In genomic region chr5:42270286-42271076, GRCm38 (mm10) we compare ENCODE assay signal across 17 mouse cellular contexts.
DNase-seq lines count a peak whose midpoint lies in the region; ATAC-seq and TF ChIP-seq lines count a peak whose summit lies in the region.
"Had no signal": no experiment of that assay in that cellular context is flagged by ENCODE, and none has a peak within 500 bp of the region (broad histone marks: within the 10 kb centered on the region; RNA-seq: fewer than 3 reads in every experiment).

No protein-coding gene starts in this region.

- no peaks in the 10 kb centered on the region for H3K36me3 ChIP-seq in hindbrain, embryonic 11.5 days (ENCODE audit: control insufficient read depth, insufficient read depth, low read length)
- H3K36me3 ChIP-seq in hindbrain, embryonic 10.5 days, result no peaks in the 10 kb centered on the region
- no peaks in the 10 kb centered on the region for H3K36me3 ChIP-seq in midbrain, postnatal 0 days (ENCODE audit: insufficient read depth, low read length)
- H3K36me3 ChIP-seq: heart, embryonic 15.5 days; limb, embryonic 12.5 days; stomach, embryonic 15.5 days had no signal

- H3K27ac ChIP-seq in hindbrain, embryonic 11.5 days (ENCODE audit: low read depth, low read length), result no peak overlapping the region
- no peak overlapping the region for H3K27ac ChIP-seq in hindbrain, embryonic 10.5 days
- H3K27ac ChIP-seq in cortical plate, adult 2 months (ENCODE audit: insufficient read depth, low read length), result peak overlapping the region; percentile 73
- H3K27ac ChIP-seq in left cerebral cortex, adult 2 months, result peak overlapping the region; percentile 87
- H3K27ac ChIP-seq in midbrain, postnatal 0 days (ENCODE audit: low read depth, low read length), result no peak overlapping the region
- H3K27ac ChIP-seq: heart, embryonic 15.5 days; limb, embryonic 12.5 days; stomach, embryonic 15.5 days had no signal

- H3K4me3 ChIP-seq in hindbrain, embryonic 11.5 days (ENCODE audit: low read depth, low read length), result no peak overlapping the region
- H3K4me3 ChIP-seq in hindbrain, embryonic 10.5 days, result no peak overlapping the region
- H3K4me3 ChIP-seq in cortical plate, adult 2 months (ENCODE audit: insufficient read depth, low read length), result no peak overlapping the region
- H3K4me3 ChIP-seq in left cerebral cortex, adult 2 months, result no peak overlapping the region
- no peak overlapping the region for H3K4me3 ChIP-seq in midbrain, postnatal 0 days (ENCODE audit: low read depth, low read length)
- H3K4me3 ChIP-seq: heart, embryonic 15.5 days; limb, embryonic 12.5 days; stomach, embryonic 15.5 days had no signal

- intact Hi-C loops in left cerebral cortex, adult 2 months (cut with DNase I), result loop anchor here (5.0 to 10.0 kb wide), 4 partner anchors 96 to 964 kb away; partner anchors contain the start of gene Cpeb2

- H3K9ac ChIP-seq in hindbrain, embryonic 11.5 days (ENCODE audit: low read depth, low read length), result no peak overlapping the region
- H3K9ac ChIP-seq in midbrain, postnatal 0 days (replicated peaks; ENCODE audit: low read length, poor library complexity, severe bottlenecking), result no peak overlapping the region
- H3K9ac ChIP-seq: heart, embryonic 15.5 days; limb, embryonic 12.5 days; liver, postnatal 0 days; stomach, embryonic 15.5 days had no signal

- no peaks in the 10 kb centered on the region for H3K27me3 ChIP-seq in hindbrain, embryonic 11.5 days (ENCODE audit: control insufficient read depth, insufficient read depth, low read length)
- no peaks in the 10 kb centered on the region for H3K27me3 ChIP-seq in hindbrain, embryonic 10.5 days (ENCODE audit: insufficient read depth, poor library complexity, severe bottlenecking)
- no peaks in the 10 kb centered on the region for H3K27me3 ChIP-seq in midbrain, postnatal 0 days (ENCODE audit: insufficient read depth, low read length)
- H3K27me3 ChIP-seq: heart, embryonic 15.5 days; limb, embryonic 12.5 days; stomach, embryonic 15.5 days had no signal

- WGBS in hindbrain, embryonic 11.5 days, result 81% methylated on average over 3 of the region's 3 CpGs
- WGBS in hindbrain, embryonic 10.5 days, result 78% methylated on average over 3 of the region's 3 CpGs
- WGBS in midbrain, postnatal 0 days, result 35% methylated on average over 3 of the region's 3 CpGs

- TF ChIP-seq POLR2A in cortical plate, adult 2 months (IDR thresholded peaks at IDR 0.05; ENCODE audit: extremely low read depth, insufficient read depth, low read length), result no peak

- no peaks in the 10 kb centered on the region for H3K4me1 ChIP-seq in hindbrain, embryonic 11.5 days (replicated peaks; ENCODE audit: control insufficient read depth, insufficient read depth, low read length)
- H3K4me1 ChIP-seq in hindbrain, embryonic 10.5 days (replicated peaks), result no peaks in the 10 kb centered on the region
- H3K4me1 ChIP-seq in cortical plate, adult 2 months (ENCODE audit: control insufficient read depth, insufficient read depth, low read length), result peaks cover 4% of the 10 kb centered on the region; the same call in 1 of the 2 replicates
- no peaks in the 10 kb centered on the region for H3K4me1 ChIP-seq in midbrain, postnatal 0 days (ENCODE audit: insufficient read depth, low read length)
- H3K4me1 ChIP-seq: heart, embryonic 15.5 days; limb, embryonic 12.5 days; stomach, embryonic 15.5 days had no signal

- no peaks in the 10 kb centered on the region for H3K9me3 ChIP-seq in hindbrain, embryonic 11.5 days (ENCODE audit: control insufficient read depth, low read length)
- H3K9me3 ChIP-seq in hindbrain, embryonic 10.5 days, result no peaks in the 10 kb centered on the region
- no peaks in the 10 kb centered on the region for H3K9me3 ChIP-seq in midbrain, postnatal 0 days (ENCODE audit: low read length)
- H3K9me3 ChIP-seq: heart, embryonic 15.5 days; limb, embryonic 12.5 days; stomach, embryonic 15.5 days had no signal

- peak; percentile 59 for ATAC-seq in hindbrain, embryonic 11.5 days (ENCODE audit: low FRiP score)
- ATAC-seq in midbrain, postnatal 0 days (ENCODE audit: low FRiP score), result no peak
- ATAC-seq: intestine, postnatal 0 days; liver, postnatal 0 days had no signal

- no peak for TF ChIP-seq CTCF in cortical plate, adult 2 months (IDR thresholded peaks at IDR 0.05; ENCODE audit: extremely low read depth, insufficient read depth, low read length)
- no peak for TF ChIP-seq CTCF in left cerebral cortex, adult 2 months (IDR thresholded peaks at IDR 0.05)
- no peak for TF ChIP-seq CTCF in midbrain, postnatal 0 days (IDR thresholded peaks at IDR 0.05)

- no peak overlapping the region for H3K4me2 ChIP-seq in hindbrain, embryonic 11.5 days (replicated peaks; ENCODE audit: low read depth, low read length)
- no peak overlapping the region for H3K4me2 ChIP-seq in midbrain, postnatal 0 days (ENCODE audit: low read depth, low read length, poor library complexity, severe bottlenecking)
- H3K4me2 ChIP-seq: heart, embryonic 15.5 days; limb, embryonic 12.5 days; stomach, embryonic 15.5 days had no signal

- no peak for DNase-seq in hindbrain, embryonic 11.5 days (ENCODE audit: low spot score)
- DNase-seq in hindbrain, embryonic 10.5 days (ENCODE audit: low spot score), result no peak
- no peak for DNase-seq in left cerebral cortex, adult 2 months (ENCODE audit: extremely low spot score in 1 of 2, low spot score in 2 of 2)
- peak; percentile 44 for DNase-seq in midbrain, postnatal 0 days (ENCODE audit: low spot score)
- DNase-seq in kidney, postnatal 36 days, result no peak
- DNase-seq in kidney, adult 8-10 months, result no peak
- no peak for DNase-seq in urinary bladder, postnatal 36 days (ENCODE audit: low spot score in 2 of 2)
- DNase-seq: adrenal gland, postnatal 36 days; cerebellum, adult 11 months; kidney, postnatal 4 days; liver, postnatal 0 days; thymus, postnatal 4 days had no signal

Comparison
In these comparisons a context has a peak if more than half of its experiments do, and no peak if none do; other contexts are left out.
1. H3K27ac ChIP-seq: peak in cortical plate, adult 2 months (single experiment) and left cerebral cortex, adult 2 months (single experiment); none in hindbrain, embryonic 11.5 days (single experiment), hindbrain, embryonic 10.5 days (single experiment) and midbrain, postnatal 0 days (single experiment).